Mouse (Mus musculus): ENCODE data around the gene Fam183b.

GRCm38 (mm10) chr11:58796850-58797249 is 4.9 kb downstream of the Fam183b start:
- no peak for TF ChIP-seq CTCF (conservative IDR thresholded peaks at IDR 0.05; ENCODE audit: low read length)
- TF ChIP-seq NANOG (IDR thresholded peaks at IDR 0.05; ENCODE audit: borderline replicate concordance, low read length) = no peak
